Mouse (Mus musculus): Measurements from ENCODE around the gene Ltb4r2. TPM values are rescaled to one million over a fixed set of nuclear protein-coding genes. Genes with fewer than 3 reads are reported as not detected.

Gene Ltb4r2
- polyA plus RNA-seq, 1 experiment from 2014 or later: 0.38 TPM

GRCm38 (mm10) chr14:55721076-55721475, 40.2 kb upstream of the Ltb4r2 start:
- ATAC-seq: no peak
- peak overlapping the region; percentile 68 for H3K4me3 ChIP-seq (replicated peaks; ENCODE audit: low read length)

GRCm38 (mm10) chr14:55721700-55722437, 39.4 kb upstream of the Ltb4r2 start, which contains the start of gene Rabggta:
Gene Rabggta (minus strand): TSS chr14:55722263.
- no peaks in the 10 kb centered on the region for H3K9me3 ChIP-seq (ENCODE audit: control insufficient read depth, low read length)
- H3K4me2 ChIP-seq (ENCODE audit: low read length): peak within 1 kb of the TSS; percentile 78
- under 1% methylated on average over 50 of the region's 50 CpGs for WGBS
- H3K4me3 ChIP-seq (replicated peaks; ENCODE audit: low read length): peak within 1 kb of the TSS; percentile 68
- peak within 1 kb of the TSS; percentile 80 for H3K9ac ChIP-seq (replicated peaks; ENCODE audit: low read depth, low read length)
- H3K27me3 ChIP-seq (replicated peaks; ENCODE audit: control insufficient read depth, insufficient read depth, low read length): no peaks in the 10 kb centered on the region
- H3K27ac ChIP-seq (ENCODE audit: low read length): peak within 1 kb of the TSS; percentile 74
- H3K4me1 ChIP-seq (replicated peaks; ENCODE audit: control insufficient read depth, insufficient read depth, low read length): peaks cover 11% of the 10 kb centered on the region
- peaks cover 2% of the 10 kb centered on the region; the same call in 1 of the 2 replicates for H3K36me3 ChIP-seq (ENCODE audit: control insufficient read depth, insufficient read depth)
- peak; percentile 96 for ATAC-seq

More at GRCm38 (mm10) chr14:55721076-55721475, 40.2 kb upstream of the Ltb4r2 start:
- H3K4me1 ChIP-seq (replicated peaks; ENCODE audit: control insufficient read depth, insufficient read depth, low read length): peaks cover 11% of the 10 kb centered on the region
- 83% methylated on average over 6 of the region's 6 CpGs for WGBS
- no peaks in the 10 kb centered on the region for H3K27me3 ChIP-seq (replicated peaks; ENCODE audit: control insufficient read depth, insufficient read depth, low read length)
- no peak overlapping the region; the same call in 1 of the 2 replicates for H3K9ac ChIP-seq (replicated peaks; ENCODE audit: low read depth, low read length)
- peaks cover 2% of the 10 kb centered on the region; the same call in 1 of the 2 replicates for H3K36me3 ChIP-seq (ENCODE audit: control insufficient read depth, insufficient read depth)
- peak overlapping the region; percentile 78 for H3K4me2 ChIP-seq (ENCODE audit: low read length)
- H3K9me3 ChIP-seq (ENCODE audit: control insufficient read depth, low read length): no peaks in the 10 kb centered on the region
- no peak overlapping the region for H3K27ac ChIP-seq (ENCODE audit: low read length)

GRCm38 (mm10) chr14:55722438-55722945, 38.7 kb upstream of the Ltb4r2 start:
- peaks cover 2% of the 10 kb centered on the region; the same call in 1 of the 2 replicates for H3K36me3 ChIP-seq (ENCODE audit: control insufficient read depth, insufficient read depth)
- peak overlapping the region; percentile 80 for H3K9ac ChIP-seq (replicated peaks; ENCODE audit: low read depth, low read length)
- whole genome bisulfite sequencing: 43% methylated on average over 8 of the region's 8 CpGs
- H3K4me3 ChIP-seq (replicated peaks; ENCODE audit: low read length): peak overlapping the region; percentile 68
- H3K4me1 ChIP-seq (replicated peaks; ENCODE audit: control insufficient read depth, insufficient read depth, low read length): peaks cover 11% of the 10 kb centered on the region
- no peaks in the 10 kb centered on the region for H3K27me3 ChIP-seq (replicated peaks; ENCODE audit: control insufficient read depth, insufficient read depth, low read length)
- H3K9me3 ChIP-seq (ENCODE audit: control insufficient read depth, low read length): no peaks in the 10 kb centered on the region
- peak overlapping the region; percentile 78 for H3K4me2 ChIP-seq (ENCODE audit: low read length)
- H3K27ac ChIP-seq (ENCODE audit: low read length): peak overlapping the region; percentile 29; the same call in 1 of the 2 replicates
- peak; percentile 6; the same call in 1 of the 2 replicates for ATAC-seq

- H3K4me2 ChIP-seq (ENCODE audit: low read length): no peak overlapping the region
- WGBS: 94% methylated on average over 7 of the region's 7 CpGs
- ATAC-seq: no peak
- no peaks in the 10 kb centered on the region for H3K36me3 ChIP-seq (ENCODE audit: control insufficient read depth, insufficient read depth)
- no peaks in the 10 kb centered on the region for H3K9me3 ChIP-seq (ENCODE audit: control insufficient read depth, low read length)
- no peaks in the 10 kb centered on the region for H3K27me3 ChIP-seq (replicated peaks; ENCODE audit: control insufficient read depth, insufficient read depth, low read length)
- peaks cover 11% of the 10 kb centered on the region for H3K4me1 ChIP-seq (replicated peaks; ENCODE audit: control insufficient read depth, insufficient read depth, low read length)
- no peak overlapping the region for H3K4me3 ChIP-seq (replicated peaks; ENCODE audit: low read length)
- no peak overlapping the region for H3K27ac ChIP-seq (ENCODE audit: low read length)
- no peak overlapping the region for H3K9ac ChIP-seq (replicated peaks; ENCODE audit: low read depth, low read length)
Measured at GRCm38 (mm10) chr14:55723433-55723832, 37.8 kb upstream of the Ltb4r2 start.

GRCm38 (mm10) chr14:55724411-55724871, 36.8 kb upstream of the Ltb4r2 start:
- ATAC-seq: no peak
- Histone ChIP-seq H3K27me3 (replicated peaks; ENCODE audit: control insufficient read depth, insufficient read depth, low read length) (no peaks in the 10 kb centered on the region), H3K9ac (replicated peaks; ENCODE audit: low read depth, low read length) (no peak overlapping the region), H3K4me2 (ENCODE audit: low read length) (no peak overlapping the region), H3K36me3 (ENCODE audit: control insufficient read depth, insufficient read depth) (no peaks in the 10 kb centered on the region), H3K27ac (ENCODE audit: low read length) (no peak overlapping the region), H3K9me3 (ENCODE audit: control insufficient read depth, low read length) (no peaks in the 10 kb centered on the region), H3K4me3 (replicated peaks; ENCODE audit: low read length) (no peak overlapping the region), H3K4me1 (replicated peaks; ENCODE audit: control insufficient read depth, insufficient read depth, low read length) (peaks cover 11% of the 10 kb centered on the region)
- WGBS: 64% methylated on average over 8 of the region's 8 CpGs

- no peaks in the 10 kb centered on the region for H3K9me3 ChIP-seq (ENCODE audit: control insufficient read depth, low read length)
- H3K9ac ChIP-seq (replicated peaks; ENCODE audit: low read depth, low read length): no peak overlapping the region
- ATAC-seq: no peak
- H3K27ac ChIP-seq (ENCODE audit: low read length): no peak overlapping the region
- peaks cover 18% of the 10 kb centered on the region for H3K4me1 ChIP-seq (replicated peaks; ENCODE audit: control insufficient read depth, insufficient read depth, low read length)
- no peak overlapping the region for H3K4me3 ChIP-seq (replicated peaks; ENCODE audit: low read length)
- H3K36me3 ChIP-seq (ENCODE audit: control insufficient read depth, insufficient read depth): no peaks in the 10 kb centered on the region
- no peaks in the 10 kb centered on the region for H3K27me3 ChIP-seq (replicated peaks; ENCODE audit: control insufficient read depth, insufficient read depth, low read length)
- no peak overlapping the region for H3K4me2 ChIP-seq (ENCODE audit: low read length)
Measured at GRCm38 (mm10) chr14:55726261-55726660, 35.0 kb upstream of the Ltb4r2 start.

GRCm38 (mm10) chr14:55727889-55728685, 33.1 kb upstream of the Ltb4r2 start:
- no peak for ATAC-seq

GRCm38 (mm10) chr14:55730116-55730515, 31.1 kb upstream of the Ltb4r2 start:
- H3K9ac ChIP-seq (replicated peaks; ENCODE audit: low read depth, low read length): no peak overlapping the region
- peak overlapping the region; percentile 63; the same call in 1 of the 2 replicates for H3K27ac ChIP-seq (ENCODE audit: low read length)
- peaks cover 10% of the 10 kb centered on the region for H3K4me1 ChIP-seq (replicated peaks; ENCODE audit: control insufficient read depth, insufficient read depth, low read length)
- peak; percentile 40; the same call in 1 of the 2 replicates for ATAC-seq
- H3K27me3 ChIP-seq (replicated peaks; ENCODE audit: control insufficient read depth, insufficient read depth, low read length): no peaks in the 10 kb centered on the region
- H3K9me3 ChIP-seq (ENCODE audit: control insufficient read depth, low read length): no peaks in the 10 kb centered on the region
- H3K4me2 ChIP-seq (ENCODE audit: low read length): no peak overlapping the region
- H3K4me3 ChIP-seq (replicated peaks; ENCODE audit: low read length): no peak overlapping the region
- no peaks in the 10 kb centered on the region for H3K36me3 ChIP-seq (ENCODE audit: control insufficient read depth, insufficient read depth)
- WGBS: 58% methylated on average over 7 of the region's 7 CpGs

More at GRCm38 (mm10) chr14:55727889-55728685, 33.1 kb upstream of the Ltb4r2 start:
- Histone ChIP-seq H3K4me1 (replicated peaks; ENCODE audit: control insufficient read depth, insufficient read depth, low read length) (peaks cover 10% of the 10 kb centered on the region), H3K36me3 (ENCODE audit: control insufficient read depth, insufficient read depth) (no peaks in the 10 kb centered on the region), H3K27me3 (replicated peaks; ENCODE audit: control insufficient read depth, insufficient read depth, low read length) (no peaks in the 10 kb centered on the region), H3K4me3 (replicated peaks; ENCODE audit: low read length) (no peak overlapping the region), H3K9ac (replicated peaks; ENCODE audit: low read depth, low read length) (no peak overlapping the region), H3K27ac (ENCODE audit: low read length) (no peak overlapping the region), H3K4me2 (ENCODE audit: low read length) (no peak overlapping the region), H3K9me3 (ENCODE audit: control insufficient read depth, low read length) (no peaks in the 10 kb centered on the region)
- WGBS: 78% methylated on average over 8 of the region's 8 CpGs

GRCm38 (mm10) chr14:55730531-55731032, 30.6 kb upstream of the Ltb4r2 start:
- Histone ChIP-seq H3K4me1 (replicated peaks; ENCODE audit: control insufficient read depth, insufficient read depth, low read length) (peaks cover 10% of the 10 kb centered on the region), H3K9me3 (ENCODE audit: control insufficient read depth, low read length) (no peaks in the 10 kb centered on the region), H3K4me3 (replicated peaks; ENCODE audit: low read length) (no peak overlapping the region), H3K27ac (ENCODE audit: low read length) (peak overlapping the region; percentile 63), H3K9ac (replicated peaks; ENCODE audit: low read depth, low read length) (no peak overlapping the region), H3K4me2 (ENCODE audit: low read length) (no peak overlapping the region), H3K36me3 (ENCODE audit: control insufficient read depth, insufficient read depth) (no peaks in the 10 kb centered on the region), H3K27me3 (replicated peaks; ENCODE audit: control insufficient read depth, insufficient read depth, low read length) (no peaks in the 10 kb centered on the region)
- peak; percentile 80 for ATAC-seq
- 54% methylated on average over 7 of the region's 7 CpGs for WGBS
